Mouse (Mus musculus) MEL (cell line): ENCODE data around the gene Gjc2. TPM values are rescaled to one million over a fixed set of nuclear protein-coding genes. Genes with fewer than 3 reads are reported as not detected.

Source experiments
- DNase-seq: peaks from one replicate; pipeline ENCODE4 v3.0.0; 2011; ENCODE audit warnings: low read depth, low spot score
- H3K27ac ChIP-seq: 2 replicates; pipeline ENCODE4 v1.5.1; 2012; ENCODE audit warnings: low read depth, mild to moderate bottlenecking, control low read depth, low read length, moderate library complexity; ENCODE audit not compliant: control insufficient read depth
- H3K27me3 ChIP-seq, 2 experiments: fragments of 150-350 bp in 1 of 2; sonication (generic) in 1 of 2; 2 replicates each; pipeline ENCODE4 v1.6.1; 2012; ENCODE audit warnings: low read length in 2 of 2, mild to moderate bottlenecking in 2 of 2, improper control_type of control experiment in 1 of 2, moderate library complexity in 1 of 2; ENCODE audit not compliant: insufficient read depth in 2 of 2, control insufficient read depth in 1 of 2
- H3K36me3 ChIP-seq, 2 experiments: 2 replicates each; pipeline ENCODE4 v1.6.1; 2012 to 2014; ENCODE audit warnings: low read length in 2 of 2, improper control_type of control experiment in 1 of 2, inconsistent platforms in 1 of 2, mild to moderate bottlenecking in 1 of 2; ENCODE audit not compliant: insufficient read depth in 2 of 2, control insufficient read depth in 1 of 2
- H3K4me1 ChIP-seq, 2 experiments: fragments of 150-350 bp in 1 of 2; sonication (generic) in 1 of 2; 2 replicates each; pipeline ENCODE4 v1.6.1; 2012; ENCODE audit warnings: low read length in 2 of 2, improper control_type of control experiment in 1 of 2, mild to moderate bottlenecking in 1 of 2; ENCODE audit not compliant: insufficient read depth in 2 of 2, control insufficient read depth in 1 of 2
- H3K4me3 ChIP-seq, 2 experiments: fragments of 150-350 bp in 1 of 2; sonication (generic) in 1 of 2; 2 replicates each; pipeline ENCODE4 v1.5.1; 2012; ENCODE audit warnings: low read depth in 2 of 2, low read length in 2 of 2, mild to moderate bottlenecking in 2 of 2, moderate library complexity in 2 of 2, control low read depth in 1 of 2, improper control_type of control experiment in 1 of 2; ENCODE audit not compliant: control insufficient read depth in 1 of 2, insufficient read depth in 1 of 2
- H3K79me2 ChIP-seq: 2 replicates; pipeline ENCODE4 v1.6.1; 2012; ENCODE audit warnings: mild to moderate bottlenecking, low read length, moderate library complexity; ENCODE audit not compliant: control insufficient read depth, poor library complexity, insufficient read depth
- H3K9ac ChIP-seq: 2 replicates; pipeline ENCODE4 v1.6.1; 2012; ENCODE audit warnings: low read depth, mild to moderate bottlenecking, control low read depth, low read length, moderate library complexity; ENCODE audit not compliant: control insufficient read depth, poor library complexity, severe bottlenecking
- H3K9me3 ChIP-seq: fragments of 150-350 bp; sonication (generic); replicated peaks from 2 replicates; pipeline ENCODE4 v1.6.1; 2012; ENCODE audit warnings: mild to moderate bottlenecking, low read length, improper control_type of control experiment, moderate library complexity; ENCODE audit not compliant: insufficient read depth
- BHLHE40 ChIP-seq: IDR thresholded peaks from 2 replicates; pipeline ENCODE4 v1.6.1; 2012; ENCODE audit warnings: low read depth, mild to moderate bottlenecking, inconsistent platforms, low read length, improper control_type of control experiment, borderline replicate concordance
- CHD1 ChIP-seq: IDR thresholded peaks from 2 replicates; pipeline ENCODE4 v1.6.1; 2012; ENCODE audit warnings: low read depth, mild to moderate bottlenecking, inconsistent platforms, low read length, improper control_type of control experiment
- CTCF ChIP-seq, 3 experiments: IDR thresholded peaks in 2 of 3; conservative IDR thresholded peaks in 1 of 3; 2 replicates each; pipeline ENCODE4 v1.5.1; 2011 to 2012; ENCODE audit warnings: low read length in 3 of 3, low read depth in 2 of 3, mild to moderate bottlenecking in 2 of 3, improper control_type of control experiment in 1 of 3, inconsistent platforms in 1 of 3, mixed read lengths in 1 of 3, moderate library complexity in 1 of 3; ENCODE audit not compliant: control insufficient read depth in 1 of 3, insufficient read depth in 1 of 3, poor library complexity in 1 of 3, severe bottlenecking in 1 of 3
- E2F4 ChIP-seq: IDR thresholded peaks from 2 replicates; pipeline ENCODE4 v1.6.1; 2011; ENCODE audit warnings: low read depth, low read length, improper control_type of control experiment, borderline replicate concordance
- ELF1 ChIP-seq: IDR thresholded peaks from 2 replicates; pipeline ENCODE4 v1.6.1; 2014; ENCODE audit warnings: low read depth, mild to moderate bottlenecking, inconsistent platforms, low read length, improper control_type of control experiment, moderate library complexity
- EP300 ChIP-seq, 2 experiments: IDR thresholded peaks; 2 replicates each; pipeline ENCODE4 v1.6.1; 2011; ENCODE audit warnings: improper control_type of control experiment in 2 of 2, low read length in 2 of 2, low read depth in 1 of 2, mild to moderate bottlenecking in 1 of 2
- GABPA ChIP-seq: IDR thresholded peaks from 2 replicates; pipeline ENCODE4 v1.6.1; 2012; ENCODE audit warnings: low read depth, mild to moderate bottlenecking, inconsistent platforms, low read length, improper control_type of control experiment, moderate library complexity
- GATA1 ChIP-seq: IDR thresholded peaks from 2 replicates; pipeline ENCODE4 v1.6.1; 2011; ENCODE audit warnings: low read depth, low read length, improper control_type of control experiment
- JUND ChIP-seq: IDR thresholded peaks from 2 replicates; pipeline ENCODE4 v1.6.1; 2011; ENCODE audit warnings: low read depth, mild to moderate bottlenecking, improper control_type of control experiment, low read length
- KAT2A ChIP-seq: conservative IDR thresholded peaks from 2 replicates; pipeline ENCODE4 v1.6.1; 2012; ENCODE audit warnings: low read depth, low read length, improper control_type of control experiment, inconsistent platforms
- MAFK ChIP-seq: IDR thresholded peaks from 2 replicates; pipeline ENCODE4 v1.6.1; 2011; ENCODE audit warnings: low read depth, mild to moderate bottlenecking, low read length, improper control_type of control experiment, borderline replicate concordance
- MAX ChIP-seq: IDR thresholded peaks from 2 replicates; pipeline ENCODE4 v1.6.1; 2011; ENCODE audit warnings: low read length, improper control_type of control experiment
- MAZ ChIP-seq: IDR thresholded peaks from 2 replicates; pipeline ENCODE4 v1.6.1; 2012; ENCODE audit warnings: low read depth, mild to moderate bottlenecking, inconsistent platforms, low read length, improper control_type of control experiment
- MEF2A ChIP-seq: IDR thresholded peaks from 2 replicates; pipeline ENCODE4 v1.6.1; 2014; ENCODE audit warnings: low read depth, mild to moderate bottlenecking, inconsistent platforms, low read length, improper control_type of control experiment; ENCODE audit not compliant: poor library complexity, insufficient replicate concordance, severe bottlenecking; ENCODE audit errors: extremely low read depth
- MXI1 ChIP-seq: IDR thresholded peaks from 2 replicates; pipeline ENCODE4 v1.6.1; 2011; ENCODE audit warnings: mild to moderate bottlenecking, low read depth, low read length, improper control_type of control experiment
- MYB ChIP-seq: IDR thresholded peaks from 2 replicates; pipeline ENCODE4 v1.6.1; 2011; ENCODE audit warnings: mild to moderate bottlenecking, low read depth, low read length, improper control_type of control experiment
- NRF1 ChIP-seq: IDR thresholded peaks from 2 replicates; pipeline ENCODE4 v1.6.1; 2014; ENCODE audit warnings: low read depth, mild to moderate bottlenecking, inconsistent platforms, low read length, improper control_type of control experiment, moderate library complexity; ENCODE audit not compliant: poor library complexity, insufficient read depth, severe bottlenecking
- POLR2A ChIP-seq, 2 experiments: IDR thresholded peaks; 2 replicates each; pipeline ENCODE4 v1.6.1; 2011 to 2012; ENCODE audit warnings: low read length in 2 of 2, mild to moderate bottlenecking in 2 of 2, control low read depth in 1 of 2, improper control_type of control experiment in 1 of 2, low read depth in 1 of 2, moderate library complexity in 1 of 2; ENCODE audit not compliant: control insufficient read depth in 1 of 2, insufficient read depth in 1 of 2, poor library complexity in 1 of 2
- POLR2AphosphoS2 ChIP-seq: IDR thresholded peaks from 2 replicates; pipeline ENCODE4 v1.6.1; 2011; ENCODE audit warnings: low read length, improper control_type of control experiment
- POLR2AphosphoS5 ChIP-seq: IDR thresholded peaks from 2 replicates; pipeline ENCODE4 v1.6.1; 2012; ENCODE audit warnings: low read depth, borderline replicate concordance, mild to moderate bottlenecking, inconsistent platforms, low read length, moderate library complexity, mixed read lengths
- RAD21 ChIP-seq: IDR thresholded peaks from 2 replicates; pipeline ENCODE4 v1.6.1; 2011; ENCODE audit warnings: mild to moderate bottlenecking, low read depth, low read length, improper control_type of control experiment
- RCOR1 ChIP-seq: IDR thresholded peaks from 2 replicates; pipeline ENCODE4 v1.6.1; 2012; ENCODE audit warnings: low read depth, mild to moderate bottlenecking, inconsistent platforms, low read length, improper control_type of control experiment
- SIN3A ChIP-seq: IDR thresholded peaks from 2 replicates; pipeline ENCODE4 v1.6.1; 2012; ENCODE audit warnings: low read length, improper control_type of control experiment, inconsistent platforms
- SMC3 ChIP-seq: IDR thresholded peaks from 2 replicates; pipeline ENCODE4 v1.6.1; 2011; ENCODE audit warnings: low read depth, low read length, improper control_type of control experiment
- TAL1 ChIP-seq: IDR thresholded peaks from 2 replicates; pipeline ENCODE4 v1.6.1; 2012; ENCODE audit warnings: mild to moderate bottlenecking, inconsistent platforms, low read length, moderate library complexity, mixed read lengths
- TBP ChIP-seq: IDR thresholded peaks from 2 replicates; pipeline ENCODE4 v1.8.0; 2011; ENCODE audit warnings: low read depth, low read length, improper control_type of control experiment
- UBTF ChIP-seq: IDR thresholded peaks from 2 replicates; pipeline ENCODE4 v1.6.1; 2012; ENCODE audit warnings: low read depth, mild to moderate bottlenecking, inconsistent platforms, low read length, improper control_type of control experiment, moderate library complexity, borderline replicate concordance; ENCODE audit not compliant: insufficient read depth
- USF1 ChIP-seq: IDR thresholded peaks from 2 replicates; pipeline ENCODE4 v1.6.1; 2014; ENCODE audit warnings: low read depth, mild to moderate bottlenecking, inconsistent platforms, low read length, improper control_type of control experiment, moderate library complexity
- ZC3H11A ChIP-seq: IDR thresholded peaks from 2 replicates; pipeline ENCODE4 v1.6.1; 2012; ENCODE audit warnings: low read depth, mild to moderate bottlenecking, inconsistent platforms, low read length, improper control_type of control experiment
- ZKSCAN1 ChIP-seq: IDR thresholded peaks from 2 replicates; pipeline ENCODE4 v1.6.1; 2012; ENCODE audit warnings: low read depth, mild to moderate bottlenecking, inconsistent platforms, low read length, improper control_type of control experiment, moderate library complexity
- ZMIZ1 ChIP-seq: IDR thresholded peaks from 2 replicates; pipeline ENCODE4 v1.6.1; 2012; ENCODE audit warnings: low read depth, mild to moderate bottlenecking, inconsistent platforms, low read length, improper control_type of control experiment, moderate library complexity
- ZNF384 ChIP-seq: IDR thresholded peaks from 2 replicates; pipeline ENCODE4 v1.6.1; 2012; ENCODE audit warnings: low read depth, mild to moderate bottlenecking, inconsistent platforms, low read length, improper control_type of control experiment
- polyA plus RNA-seq, 2 experiments: library from polyadenylated mRNA; stranded (reverse) in 1 of 2; unstranded in 1 of 2; fragments of >175 nt in 1 of 2; fragments of >200 nt in 1 of 2; gene quantifications; 2 replicates each; pipeline versions ENCODE4 v1.2.1 to v1.2.4; 2012; ENCODE audit warnings: low replicate concordance in 2 of 2, low read depth in 1 of 2; ENCODE audit not compliant: insufficient read length in 2 of 2, insufficient read depth in 1 of 2, missing spikeins in 1 of 2
- total RNA-seq: library from RNA; depleted of rRNA; stranded (reverse); fragments of 300-350 nt; gene quantifications from 2 replicates; pipeline ENCODE4 v1.2.3, GENCODE M21; 2012

Gjc2 gene
- total and polyA plus RNA-seq, 3 experiments, result 0.07 to 0.08 TPM; not detected in 1

DNA sequence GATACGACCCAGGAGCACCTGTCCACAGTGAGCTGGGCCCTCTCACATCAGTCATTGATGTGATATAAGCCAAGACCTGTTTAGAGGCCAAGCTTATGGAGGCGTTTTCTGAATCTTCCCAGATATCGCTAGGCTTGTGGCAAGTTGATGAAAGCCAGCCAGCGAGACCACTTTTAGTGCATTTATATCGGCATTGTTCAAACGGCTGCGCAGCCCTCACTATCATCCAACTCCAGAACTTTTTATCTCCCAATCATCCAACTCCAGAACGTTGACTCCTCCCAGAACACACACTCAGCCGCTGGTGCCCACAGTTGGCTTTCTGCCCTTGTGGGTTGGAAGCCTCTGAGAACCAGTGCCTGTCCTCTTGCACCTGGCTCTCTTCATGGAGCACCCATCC lies 18.6 kb downstream of the Gjc2 start (continued):
- TF ChIP-seq POLR2A (IDR thresholded peaks at IDR 0.05; ENCODE audit: control insufficient read depth in 1 of 2, insufficient read depth in 1 of 2, low read depth in 1 of 2, low read length in 2 of 2, poor library complexity in 1 of 2) (peak in 1 of 2 experiments; percentile 44; a peak in 2 of 4 replicates), MAZ (no peak; the same call in 1 of the 2 replicates)

DNA sequence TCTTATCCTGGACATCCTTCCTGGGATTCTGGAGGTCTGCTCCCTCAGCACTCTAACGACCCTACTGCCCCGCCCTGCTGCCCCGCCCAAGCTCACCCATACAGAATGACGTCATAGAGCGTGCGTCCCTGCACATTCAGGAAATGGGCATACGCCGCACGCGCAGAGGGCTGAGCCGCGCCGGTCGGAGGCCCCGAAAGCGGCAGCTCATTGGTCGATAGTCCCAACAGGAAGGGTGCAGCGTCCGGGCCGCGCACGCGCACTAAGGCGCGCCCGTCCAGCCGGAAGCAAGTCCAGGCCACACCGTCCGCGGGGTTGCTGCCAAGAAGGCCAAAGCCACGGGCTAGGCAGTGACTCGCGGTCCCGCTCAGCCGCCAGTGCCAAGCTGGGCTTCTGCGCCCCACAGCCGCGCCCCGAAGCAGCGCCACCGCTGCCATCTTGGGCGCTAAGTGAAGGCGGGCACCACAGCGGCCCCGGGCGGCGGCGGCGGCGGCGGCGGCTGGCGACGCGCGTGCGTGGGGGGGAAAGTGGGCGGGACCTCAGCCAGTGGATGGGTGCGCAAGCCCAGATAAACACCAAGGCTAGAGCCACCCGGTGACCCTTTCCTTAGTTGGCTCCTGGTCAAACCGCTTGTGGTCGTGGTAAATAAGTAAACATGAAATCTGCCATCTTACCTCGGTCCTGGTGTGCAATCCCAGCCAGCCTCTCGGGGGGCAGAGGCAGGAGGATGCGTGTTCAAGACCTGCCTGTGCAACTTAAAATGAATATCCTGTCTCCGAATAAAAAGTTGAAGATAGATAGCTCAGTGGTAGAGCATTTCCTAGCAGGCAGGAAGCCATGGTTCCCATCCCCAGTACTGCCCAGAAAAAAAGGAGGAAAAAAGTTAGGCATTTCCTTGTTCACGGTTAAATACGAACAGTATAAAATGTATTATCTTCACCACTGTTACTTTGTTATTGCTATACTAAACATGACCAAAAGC lies 19.5 kb downstream of the Gjc2 start, which contains the start of gene Iba57:
Gene Iba57 (minus strand): TSS at position 485 of the 982 bp plus-strand sequence.
- Histone ChIP-seq H3K9ac (peak within 1 kb of the TSS; percentile 93), H3K4me3 (peak within 1 kb of the TSS; percentile 75 to 81), H3K4me1 (peaks cover 22 to 37% of the 10 kb centered on the region in 2 experiments), H3K79me2 (peaks cover 10% of the 10 kb centered on the region), H3K27ac (peak within 1 kb of the TSS; percentile 97), H3K9me3 (no peaks in the 10 kb centered on the region), H3K36me3 (peaks cover 0 to 31% of the 10 kb centered on the region in 2 experiments; a peak in 2 of 4 replicates), H3K27me3 (no peaks in the 10 kb centered on the region)
- peak; percentile 100 for DNase-seq
- TF ChIP-seq MEF2A (peak; percentile 56; the same call in 1 of the 2 replicates), SMC3 (peak; percentile 18; the same call in 1 of the 2 replicates), JUND (no peak), RAD21 (no peak), POLR2AphosphoS5 (no peak), RCOR1 (peak; percentile 95), MAX (peak; percentile 89), TBP (no peak; the same call in none of the 2 replicates), ZNF384 (no peak), BHLHE40 (peak; percentile 93), ZMIZ1 (peak; percentile 73), MXI1 (peak; percentile 85), MYB (0 out of 2 replicates have a peak, but pooled peaks have one; percentile 17), GATA1 (peak; percentile 30; the same call in 1 of the 2 replicates), USF1 (peak; percentile 17; the same call in 1 of the 2 replicates), GABPA (no peak), ELF1 (peak; percentile 100), SIN3A (peak; percentile 90), UBTF (no peak), EP300 (IDR thresholded peaks at IDR 0.05; ENCODE audit: low read depth in 1 of 2, low read length in 2 of 2) (peak; percentile 26 to 75), CTCF (IDR thresholded peaks at IDR 0.05 in 2 of 3, conservative IDR thresholded peaks at IDR 0.05 in 1 of 3; ENCODE audit: control insufficient read depth in 1 of 3, insufficient read depth in 1 of 3, low read depth in 2 of 3, low read length in 3 of 3, poor library complexity in 1 of 3, severe bottlenecking in 1 of 3) (peak in 2 of 3 experiments; percentile 19 to 41; a peak in 2 of 6 replicates), NRF1 (peak; percentile 79), TAL1 (peak; percentile 75), E2F4 (peak; percentile 46; the same call in 1 of the 2 replicates), KAT2A (peak; percentile 88), ZKSCAN1 (no peak), MAZ (peak; percentile 98), ZC3H11A (no peak), CHD1 (peak; percentile 68; the same call in 1 of the 2 replicates), MAFK (0 out of 2 replicates have a peak, but pooled peaks have one; percentile 45), POLR2AphosphoS2 (peak; percentile 88)
